Mouse (Mus musculus): ENCODE results near the gene Akr1c12.
"Not testable (repeated sequence)": the region's sequence is repeated elsewhere in the genome, so short reads cannot be mapped to it uniquely, and the experiment has no call there.

DNA sequence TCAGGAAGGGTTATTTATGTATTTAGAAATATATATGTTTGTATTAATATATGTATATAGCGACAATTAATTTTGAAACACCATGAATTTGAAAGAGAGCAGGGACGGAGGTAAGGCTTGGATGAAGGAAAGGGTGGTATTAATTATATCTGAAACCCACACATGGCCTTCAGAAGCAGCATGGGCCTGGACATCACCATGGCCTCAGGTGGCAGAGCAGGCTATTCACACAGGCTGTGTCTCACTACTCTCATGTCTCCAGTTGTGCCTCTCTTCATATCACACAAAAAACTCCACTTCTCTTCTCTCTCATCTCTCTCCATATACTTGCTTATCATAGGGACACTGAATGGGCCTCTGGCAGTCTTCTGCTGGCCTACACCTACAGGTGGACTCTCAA, 13.8 kb downstream of the Akr1c12 start:
- not testable (repeated sequence) for TF ChIP-seq CTCF (conservative IDR thresholded peaks at IDR 0.05; ENCODE audit: low read length); NANOG (IDR thresholded peaks at IDR 0.05; ENCODE audit: borderline replicate concordance, low read length); POU5F1 (IDR thresholded peaks at IDR 0.05; ENCODE audit: borderline replicate concordance, low read length)

Measured in E14TG2a.4 (cell line).